Mouse (Mus musculus) stomach, embryonic 16.5 days (tissue): Measurements from ENCODE around the gene Ptgfrn. TPM values are rescaled to one million over a fixed set of nuclear protein-coding genes. Genes with fewer than 3 reads are reported as not detected.

Experiments
- ATAC-seq: fragments of 200-750 bp; cut with Nextera tagmentation; 2 replicates; pipeline ENCODE4 v1.8.0; 2017; ENCODE audit warnings: moderate number of reproducible peaks, moderate TSS enrichment; ENCODE audit not compliant: insufficient read depth, low FRiP score
- H3K27ac ChIP-seq: fragments of 300-500 bp; sonication (generic); 2 replicates; pipeline ENCODE4 v1.5.1; 2014; ENCODE audit warnings: low read length
- H3K27me3 ChIP-seq: fragments of 300-500 bp; sonication (generic); 2 replicates; pipeline ENCODE4 v1.6.1; 2014; ENCODE audit warnings: low read length, control low read depth, mixed read lengths; ENCODE audit not compliant: control insufficient read depth, insufficient read depth
- H3K36me3 ChIP-seq: fragments of 300-500 bp; sonication (generic); 2 replicates; pipeline ENCODE4 v1.6.1; 2014; ENCODE audit warnings: low read length; ENCODE audit not compliant: control insufficient read depth, insufficient read depth
- H3K4me1 ChIP-seq: fragments of 300-500 bp; sonication (generic); 2 replicates; pipeline ENCODE4 v1.6.1; 2014; ENCODE audit warnings: low read length, control low read depth, mixed read lengths; ENCODE audit not compliant: control insufficient read depth, insufficient read depth
- H3K4me2 ChIP-seq: fragments of 300-500 bp; sonication (generic); 2 replicates; pipeline ENCODE4 v1.6.1; 2014; ENCODE audit warnings: low read depth, low read length, mixed read lengths
- H3K4me3 ChIP-seq: fragments of 300-500 bp; sonication (generic); replicated peaks from 2 replicates; pipeline ENCODE4 v1.5.1; 2014; ENCODE audit warnings: mild to moderate bottlenecking, low read length
- H3K9ac ChIP-seq: fragments of 300-500 bp; sonication (generic); 2 replicates; pipeline ENCODE4 v1.6.1; 2014; ENCODE audit warnings: low read length
- H3K9me3 ChIP-seq: fragments of 300-500 bp; sonication (generic); replicated peaks from 2 replicates; pipeline ENCODE4 v1.6.1; 2016; ENCODE audit warnings: low read length, control low read depth; ENCODE audit not compliant: control insufficient read depth
- WGBS: fragments of 180-500 bp; shearing (Covaris S2); extraction: QIAGEN DNeasy Blood & Tissue Kit; methylation state at CpG from one replicate; pipeline ENCODE4 v1.1.7; 2014; 5-methylcytosine and 5-hydroxymethylcytosine counted together
- polyA plus RNA-seq: library from polyadenylated mRNA; unstranded; fragments of >200 nt; fragmentation: Nextera tagmentation; extraction: Ambion mirVana; gene quantifications from 2 replicates; pipeline ENCODE4 v1.2.1, GENCODE M21; 2015

The Ptgfrn gene
- polyA plus RNA-seq, 1 experiment from 2014 or later, result 4.6 TPM

GRCm38 (mm10) chr3:101141864-101142263 is 31.8 kb upstream of the Ptgfrn start:
- no peaks in the 10 kb centered on the region for H3K27me3 ChIP-seq
- no peaks in the 10 kb centered on the region for H3K36me3 ChIP-seq
- no peak overlapping the region for H3K27ac ChIP-seq
- no peak overlapping the region for H3K4me2 ChIP-seq
- no peaks in the 10 kb centered on the region for H3K9me3 ChIP-seq
- H3K4me1 ChIP-seq, result 0 out of 2 replicates have a peak, but pooled peaks cover 4% of the 10 kb centered on the region
- ATAC-seq, result no peak
- H3K9ac ChIP-seq, result no peak overlapping the region
- no peak overlapping the region for H3K4me3 ChIP-seq
- 63% methylated on average over 8 of the region's 8 CpGs for WGBS

- Histone ChIP-seq H3K4me1 (0 out of 2 replicates have a peak, but pooled peaks cover under 1% of the 10 kb centered on the region), H3K27me3 (no peaks in the 10 kb centered on the region), H3K36me3 (no peaks in the 10 kb centered on the region), H3K4me3 (no peak overlapping the region), H3K9me3 (no peaks in the 10 kb centered on the region), H3K4me2 (no peak overlapping the region), H3K9ac (no peak overlapping the region), H3K27ac (no peak overlapping the region)
- WGBS, result 85% methylated on average over 7 of the region's 7 CpGs
- no peak for ATAC-seq
Measured at GRCm38 (mm10) chr3:101139958-101140357, 29.9 kb upstream of the Ptgfrn start.

GRCm38 (mm10) chr3:101136483-101136882 is 26.4 kb upstream of the Ptgfrn start:
- H3K9ac ChIP-seq, result no peak overlapping the region
- no peak overlapping the region for H3K4me2 ChIP-seq
- H3K4me1 ChIP-seq, result no peaks in the 10 kb centered on the region
- no peak overlapping the region for H3K4me3 ChIP-seq
- H3K27ac ChIP-seq, result no peak overlapping the region
- no peaks in the 10 kb centered on the region for H3K27me3 ChIP-seq
- H3K9me3 ChIP-seq, result no peaks in the 10 kb centered on the region
- no peak for ATAC-seq
- no peaks in the 10 kb centered on the region for H3K36me3 ChIP-seq
- 32% methylated on average over 11 of the region's 11 CpGs for WGBS

- no peak overlapping the region for H3K9ac ChIP-seq
- ATAC-seq, result no peak
- peaks cover 5% of the 10 kb centered on the region; the same call in 1 of the 2 replicates for H3K4me1 ChIP-seq
- H3K36me3 ChIP-seq, result no peaks in the 10 kb centered on the region
- no peak overlapping the region for H3K4me3 ChIP-seq
- no peak overlapping the region for H3K4me2 ChIP-seq
- H3K27me3 ChIP-seq, result no peaks in the 10 kb centered on the region
- 96% methylated on average over 9 of the region's 9 CpGs for WGBS
- H3K9me3 ChIP-seq, result no peaks in the 10 kb centered on the region
- H3K27ac ChIP-seq, result no peak overlapping the region
Measured at GRCm38 (mm10) chr3:101134861-101135260, 24.8 kb upstream of the Ptgfrn start.

- WGBS, result 86% methylated on average over 6 of the region's 6 CpGs
- H3K9ac ChIP-seq, result no peak overlapping the region
- no peak for ATAC-seq
- H3K4me1 ChIP-seq, result peaks cover 5% of the 10 kb centered on the region; the same call in 1 of the 2 replicates
- H3K4me2 ChIP-seq, result no peak overlapping the region
- H3K36me3 ChIP-seq, result no peaks in the 10 kb centered on the region
- no peaks in the 10 kb centered on the region for H3K27me3 ChIP-seq
- no peak overlapping the region for H3K4me3 ChIP-seq
- no peaks in the 10 kb centered on the region for H3K9me3 ChIP-seq
- no peak overlapping the region for H3K27ac ChIP-seq
Measured at GRCm38 (mm10) chr3:101132981-101133380, 22.9 kb upstream of the Ptgfrn start.

GRCm38 (mm10) chr3:101131772-101132171 is 21.7 kb upstream of the Ptgfrn start:
- no peak overlapping the region for H3K9ac ChIP-seq
- no peaks in the 10 kb centered on the region for H3K36me3 ChIP-seq
- no peaks in the 10 kb centered on the region for H3K9me3 ChIP-seq
- H3K4me1 ChIP-seq, result peaks cover 5% of the 10 kb centered on the region; the same call in 1 of the 2 replicates
- no peak overlapping the region for H3K4me2 ChIP-seq
- no peak overlapping the region for H3K27ac ChIP-seq
- no peak overlapping the region for H3K4me3 ChIP-seq
- WGBS, result 84% methylated on average over 5 of the region's 5 CpGs
- ATAC-seq, result no peak
- H3K27me3 ChIP-seq, result no peaks in the 10 kb centered on the region

- no peaks in the 10 kb centered on the region for H3K36me3 ChIP-seq
- peak overlapping the region; percentile 48 for H3K4me2 ChIP-seq
- H3K4me3 ChIP-seq, result peak overlapping the region; percentile 1; the same call in 1 of the 2 replicates
- peak; percentile 81 for ATAC-seq
- peak overlapping the region; percentile 31; the same call in 1 of the 2 replicates for H3K9ac ChIP-seq
- WGBS, result 2% methylated on average over 11 of the region's 11 CpGs
- H3K4me1 ChIP-seq, result peaks cover 5% of the 10 kb centered on the region; the same call in 1 of the 2 replicates
- no peak overlapping the region for H3K27ac ChIP-seq
- H3K27me3 ChIP-seq, result no peaks in the 10 kb centered on the region
- H3K9me3 ChIP-seq, result no peaks in the 10 kb centered on the region
Measured at GRCm38 (mm10) chr3:101130526-101130925, 20.4 kb upstream of the Ptgfrn start.

GRCm38 (mm10) chr3:101129620-101130019 is 19.5 kb upstream of the Ptgfrn start:
- H3K27me3 ChIP-seq, result no peaks in the 10 kb centered on the region
- no peak overlapping the region for H3K9ac ChIP-seq
- WGBS, result 85% methylated on average over 3 of the region's 3 CpGs
- H3K36me3 ChIP-seq, result no peaks in the 10 kb centered on the region
- no peak overlapping the region for H3K4me3 ChIP-seq
- no peak for ATAC-seq
- H3K4me2 ChIP-seq, result no peak overlapping the region
- no peaks in the 10 kb centered on the region for H3K9me3 ChIP-seq
- no peak overlapping the region for H3K27ac ChIP-seq
- peaks cover 5% of the 10 kb centered on the region; the same call in 1 of the 2 replicates for H3K4me1 ChIP-seq

GRCm38 (mm10) chr3:101129090-101129489 is 19.0 kb upstream of the Ptgfrn start:
- Histone ChIP-seq H3K4me1 (peaks cover 5% of the 10 kb centered on the region; the same call in 1 of the 2 replicates), H3K27me3 (no peaks in the 10 kb centered on the region), H3K9ac (no peak overlapping the region), H3K4me3 (no peak overlapping the region), H3K4me2 (no peak overlapping the region), H3K27ac (no peak overlapping the region), H3K36me3 (no peaks in the 10 kb centered on the region), H3K9me3 (no peaks in the 10 kb centered on the region)
- no peak for ATAC-seq
